Mouse (Mus musculus): ENCODE results near the gene Slc20a1.

GRCm38 (mm10) chr2:129232023-129232422, 33.5 kb downstream of the Slc20a1 start:
- TF ChIP-seq POLR2A (IDR thresholded peaks at IDR 0.05; ENCODE audit: borderline replicate concordance, control insufficient read depth, low read depth, low read length): no peak
- TF ChIP-seq CTCF (IDR thresholded peaks at IDR 0.05; ENCODE audit: control insufficient read depth, insufficient read depth, low read length): no peak
